Mouse (Mus musculus) CH12F3 (cell line): Measurements from ENCODE around the gene Zdbf2.
"Not testable (repeated sequence)": the region's sequence is repeated elsewhere in the genome, so short reads cannot be mapped to it uniquely, and the experiment has no call there.

Experiments used
- in situ Hi-C: fragments of 300-500 bp; cut with MboI; formaldehyde crosslinking; loops from 2 replicates; pipeline ENCODE4 v1.14.3; 2020; ENCODE audit warnings: low sequenced_read_pairs

The Zdbf2 gene

GRCm38 (mm10) chr1:63261041-63261590, 11.9 kb upstream of the Zdbf2 start:
- in situ Hi-C loops, result no loop called here

- in situ Hi-C loops, result no loop called here
Observed at GRCm38 (mm10) chr1:63263671-63264070, 9.4 kb upstream of the Zdbf2 start.

DNA sequence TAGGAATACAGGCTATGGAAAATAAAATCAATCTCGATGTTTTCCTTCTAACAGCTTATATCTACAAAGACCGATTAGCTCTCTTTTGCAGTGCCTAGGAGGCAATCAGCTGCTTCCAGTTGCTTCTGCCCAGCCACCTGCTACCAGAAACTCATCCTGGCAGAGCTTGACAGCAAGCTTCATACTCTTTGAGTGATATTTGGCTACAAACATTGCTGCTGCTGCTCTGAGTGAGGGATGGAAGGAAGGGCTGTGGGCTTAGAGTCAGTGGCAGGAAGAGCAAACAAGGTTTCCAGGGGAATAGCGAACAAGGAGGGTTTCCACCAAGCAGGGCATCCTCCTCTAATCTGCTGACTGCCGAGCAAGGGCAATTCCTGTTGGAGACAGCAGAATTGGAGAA, 7.6 kb upstream of the Zdbf2 start:
- in situ Hi-C loops, result no loop called here

DNA sequence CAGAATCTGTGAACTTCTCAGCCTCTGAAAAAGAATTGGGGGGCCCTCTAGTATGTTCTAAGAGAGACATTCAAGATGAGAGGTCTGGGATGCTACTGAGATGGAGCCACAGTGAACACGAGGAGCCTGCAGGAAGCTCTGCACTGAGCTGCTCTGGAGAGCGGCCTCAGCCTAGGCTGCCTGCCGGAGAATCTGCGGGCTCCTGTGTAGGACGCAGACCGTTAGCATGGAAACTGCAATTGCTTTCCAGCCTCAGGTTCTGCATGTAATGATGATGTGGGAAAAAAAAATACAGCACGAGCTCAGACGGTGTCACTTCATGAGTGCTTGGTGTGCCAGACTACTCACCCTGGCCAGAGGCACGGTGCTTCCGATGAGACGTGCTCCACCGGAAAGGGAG, 6.9 kb upstream of the Zdbf2 start:
- in situ Hi-C loops, result no loop called here

DNA sequence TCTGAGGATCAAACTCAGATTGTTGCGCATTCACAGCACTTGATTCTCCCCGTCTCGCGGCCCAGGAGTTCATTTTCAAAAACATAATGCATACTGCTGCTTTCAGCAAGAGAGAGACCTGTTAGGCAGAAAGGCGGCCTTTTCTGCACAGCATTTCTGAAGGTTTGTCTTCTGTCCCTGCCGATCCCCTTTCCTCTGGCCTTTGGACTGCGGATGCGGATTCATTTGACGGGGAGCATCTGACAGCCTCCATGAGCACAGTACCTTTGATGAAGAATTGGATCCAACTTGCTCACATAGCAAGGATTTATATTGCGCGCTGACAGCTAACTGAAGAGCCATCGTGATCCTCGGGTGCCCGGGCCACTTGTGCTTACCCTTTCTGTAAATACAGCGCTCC, 6.3 kb upstream of the Zdbf2 start:
- in situ Hi-C loops, result no loop called here

GRCm38 (mm10) chr1:63272125-63272675, 865 bp upstream of the Zdbf2 start:
- in situ Hi-C loops, result no loop called here

DNA sequence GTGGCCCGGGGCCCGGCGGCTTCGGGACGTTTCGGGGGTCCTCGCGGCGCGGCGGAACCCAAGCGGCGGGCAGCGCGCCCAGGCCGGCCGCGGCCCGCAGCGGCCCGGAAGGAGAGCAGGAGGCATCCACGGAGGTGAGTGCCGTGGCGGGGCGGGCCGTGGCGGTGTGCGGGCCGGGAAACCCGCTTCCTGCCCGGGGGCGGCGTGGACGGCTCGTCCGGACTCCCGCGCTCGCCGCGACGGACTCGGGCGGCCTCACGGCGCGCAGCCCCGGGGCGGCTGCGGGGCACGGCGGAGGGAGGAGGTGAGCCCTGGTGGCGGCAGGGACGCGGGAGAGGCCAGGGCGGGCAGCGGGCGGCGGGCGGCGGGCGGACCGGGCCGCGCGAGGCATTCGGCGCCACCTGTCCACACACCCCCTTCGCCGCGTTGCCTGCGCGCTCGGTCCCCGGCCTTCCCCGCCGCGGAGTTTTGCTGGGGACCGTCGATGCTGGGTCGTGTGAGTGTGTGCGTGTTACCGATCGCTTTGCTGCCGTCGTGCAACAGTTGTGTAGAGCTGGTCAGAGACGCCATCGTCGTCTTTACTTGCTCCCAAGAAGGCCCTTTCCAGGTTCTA, 380 bp downstream of the Zdbf2 start:
- in situ Hi-C loops, result no loop called here

DNA sequence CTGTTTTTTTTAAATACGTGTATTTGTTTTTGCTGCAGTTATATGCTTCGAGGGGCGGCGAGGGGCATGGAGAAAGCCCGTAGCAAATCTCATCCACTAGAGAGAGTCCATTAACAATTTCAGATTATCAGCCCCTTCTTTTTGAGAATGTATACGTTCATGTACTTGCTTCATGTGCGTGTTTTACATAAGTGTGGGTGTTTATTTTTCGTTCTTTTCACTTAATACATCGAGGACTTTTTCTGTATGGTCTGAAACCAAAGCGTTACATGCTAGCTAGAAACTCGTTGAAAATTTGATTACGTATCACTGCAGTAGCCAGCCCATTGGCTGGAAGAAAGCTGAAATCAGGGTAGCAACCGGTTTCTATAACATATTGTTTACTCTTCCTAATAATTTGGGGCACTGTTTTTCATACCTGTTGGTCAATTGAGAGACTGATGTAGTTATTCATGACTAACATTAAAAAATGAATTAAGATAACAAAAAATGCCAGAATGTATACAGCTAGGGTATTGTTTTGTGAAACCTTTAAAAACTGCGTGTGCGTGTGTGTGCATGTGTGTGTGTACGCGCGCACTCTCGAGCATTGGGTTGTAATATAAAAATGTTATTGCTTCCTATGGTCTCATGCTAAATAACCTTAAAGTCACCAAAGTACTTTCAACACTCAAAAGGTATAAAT, 1.1 kb downstream of the Zdbf2 start:
- in situ Hi-C loops, result no loop called here

DNA sequence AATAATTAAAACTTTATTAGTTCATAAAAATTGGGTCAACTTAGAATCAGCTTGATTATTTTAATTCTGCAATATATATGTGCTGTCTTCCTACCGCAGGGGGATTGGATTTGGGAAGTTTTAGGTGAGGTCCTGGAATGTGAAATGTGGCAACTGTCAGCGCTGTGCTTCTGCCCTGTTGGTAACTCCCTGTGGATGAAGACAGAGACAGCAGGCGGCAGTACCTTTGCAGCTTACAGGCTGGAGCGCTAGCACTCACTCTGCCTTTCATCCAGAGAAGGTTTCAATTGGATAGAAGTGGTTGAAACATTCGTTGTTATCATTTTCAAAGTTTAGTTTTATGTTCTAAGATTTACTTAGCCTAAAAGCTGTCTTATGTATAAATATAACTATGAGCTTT, 5.0 kb downstream of the Zdbf2 start:
- in situ Hi-C loops, result no loop called here

- in situ Hi-C loops, result no loop called here
Observed at GRCm38 (mm10) chr1:63293965-63294364, 20.9 kb downstream of the Zdbf2 start.

DNA sequence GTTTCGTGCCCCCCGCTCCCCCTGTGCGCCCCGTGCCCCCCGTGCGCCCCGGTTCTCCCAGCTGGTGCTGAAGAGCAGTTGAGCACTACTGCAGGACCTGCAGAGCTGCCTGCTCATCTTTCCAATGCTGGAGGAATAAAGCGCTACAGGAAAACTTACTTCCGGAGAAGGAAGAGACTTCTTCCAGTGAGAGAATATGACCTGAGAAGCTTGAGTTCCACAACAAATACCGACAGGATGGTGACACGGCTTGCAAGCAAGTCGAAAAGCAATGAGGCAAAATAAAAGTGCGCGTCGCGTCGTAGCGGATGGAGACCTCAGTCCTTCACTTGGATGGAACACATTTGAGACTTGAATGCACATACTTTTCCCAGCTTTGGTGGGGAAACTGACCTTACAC, 36.6 kb downstream of the Zdbf2 start:
- in situ Hi-C loops, result no loop called here

DNA sequence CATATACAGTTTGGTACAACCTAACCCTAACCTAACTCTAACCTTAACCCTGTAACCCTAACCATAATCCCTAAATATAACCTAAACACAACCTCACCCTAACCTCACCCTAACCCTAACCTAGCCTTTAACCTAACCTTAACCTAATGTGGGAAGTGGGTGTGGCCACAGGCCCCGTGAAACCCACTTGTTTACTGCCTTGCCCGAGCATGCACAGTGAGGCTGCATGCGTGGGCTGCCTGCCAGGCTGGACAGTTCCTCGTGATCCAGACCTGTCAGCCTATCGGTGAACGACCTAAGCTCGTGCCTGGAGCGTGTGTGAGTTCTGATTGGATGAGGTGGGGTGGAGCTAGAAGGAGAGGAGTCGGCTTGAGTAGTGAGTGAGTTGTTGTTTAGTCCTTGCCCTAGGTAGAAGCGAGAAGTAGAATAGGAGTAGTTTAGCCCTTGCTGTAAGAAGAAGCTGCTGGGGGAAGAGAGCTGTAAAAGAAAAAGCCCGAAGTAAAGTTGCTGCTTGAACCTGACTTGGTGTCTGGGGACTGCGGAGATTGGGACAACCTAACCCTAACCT, 50.6 kb downstream of the Zdbf2 start:
- in situ Hi-C loops, result not testable (repeated sequence)
